Mouse (Mus musculus) C2C12 (cell line): Measurements from ENCODE around the gene Chrna4.

ENCODE experiments used
- CEBPB ChIP-seq: IDR thresholded peaks from one replicate; pipeline ENCODE4 v1.6.1; 2011; ENCODE audit warnings: low read depth, mild to moderate bottlenecking, control low read depth, moderate library complexity
- CTCF ChIP-seq: IDR thresholded peaks from one replicate; pipeline ENCODE4 v1.5.1; 2011; ENCODE audit not compliant: control insufficient read depth, insufficient read depth, insufficient read length
- FOSL1 ChIP-seq: IDR thresholded peaks from one replicate; pipeline ENCODE4 v1.8.0; 2011; ENCODE audit warnings: mild to moderate bottlenecking, low read length; ENCODE audit not compliant: poor library complexity, insufficient read depth, severe bottlenecking
- MAX ChIP-seq: IDR thresholded peaks from one replicate; pipeline ENCODE4 v1.6.1; 2011; ENCODE audit warnings: mild to moderate bottlenecking, control low read depth
- MYOD1 ChIP-seq: IDR thresholded peaks from one replicate; pipeline ENCODE4 v1.6.1; 2011; ENCODE audit warnings: low read depth; ENCODE audit not compliant: control insufficient read depth, insufficient read length
- MYOG ChIP-seq: IDR thresholded peaks from one replicate; pipeline ENCODE4 v1.6.1; 2011; ENCODE audit not compliant: control insufficient read depth, insufficient read length; ENCODE audit errors: extremely low read depth
- USF1 ChIP-seq: IDR thresholded peaks from one replicate; pipeline ENCODE4 v1.6.1; 2011; ENCODE audit warnings: low read depth, mild to moderate bottlenecking, control low read depth, moderate library complexity

- TF ChIP-seq CTCF = peak; percentile 56
- no peak for TF ChIP-seq MYOD1
- TF ChIP-seq CEBPB = no peak
- TF ChIP-seq MAX = no peak
- no peak for TF ChIP-seq USF1
- TF ChIP-seq MYOG = no peak
- no peak for TF ChIP-seq FOSL1
These were observed 46.9 kb downstream of the Chrna4 start for GRCm38 (mm10) chr2:180996436-180996835.
